ENCODE assay signal across 15 mouse cellular contexts in the genomic region with DNA sequence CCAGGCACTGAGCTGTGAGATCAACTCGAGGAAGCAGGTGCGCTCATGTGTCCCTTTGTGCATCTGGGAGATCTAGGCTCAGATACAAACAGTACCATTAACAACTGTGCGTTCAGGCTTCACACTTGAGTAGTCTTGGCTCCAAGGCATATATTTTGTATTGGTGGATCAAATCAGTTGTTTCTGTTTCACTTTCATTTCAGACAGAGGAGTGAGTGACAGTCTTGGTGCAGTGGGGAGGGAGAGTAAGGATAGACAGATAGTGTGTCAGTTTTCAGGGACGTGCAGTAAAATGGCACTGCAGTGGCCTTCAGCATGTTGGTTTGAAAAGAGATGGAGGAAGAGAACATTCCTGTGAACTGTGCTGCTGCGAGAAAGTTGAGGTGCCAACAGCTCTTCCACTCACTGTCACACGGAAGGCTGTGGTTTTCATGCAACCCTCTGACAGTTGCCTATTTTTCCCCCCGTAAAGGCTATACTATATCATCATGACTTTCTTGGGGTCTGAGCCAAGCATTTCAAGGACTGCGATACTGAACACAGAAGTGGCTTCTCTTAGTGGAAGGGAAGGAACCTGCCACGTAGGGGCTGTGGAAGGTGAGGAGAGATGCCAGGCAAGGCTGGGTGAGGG. TPM values are rescaled to one million over a fixed set of nuclear protein-coding genes. Genes with fewer than 3 reads are reported as not detected.
DNase-seq lines count a peak whose midpoint lies in the region; ATAC-seq and TF ChIP-seq lines count a peak whose summit lies in the region.
"Had no signal": no experiment of that assay in that cellular context is flagged by ENCODE, and none has a peak within 500 bp of the region (broad histone marks: within the 10 kb centered on the region; RNA-seq: fewer than 3 reads in every experiment).

No protein-coding gene starts in this region.

- no peak overlapping the region for H3K4me3 ChIP-seq in midbrain, embryonic 10.5 days
- no peak overlapping the region for H3K4me3 ChIP-seq in midbrain, postnatal 0 days (ENCODE audit: low read depth, low read length)
- no peak overlapping the region for H3K4me3 ChIP-seq in midbrain, embryonic 11.5 days (ENCODE audit: low read depth, low read length)
- H3K4me3 ChIP-seq: hindbrain, embryonic 10.5 days had no signal

- no peaks in the 10 kb centered on the region for H3K9me3 ChIP-seq in midbrain, embryonic 10.5 days (replicated peaks)
- no peaks in the 10 kb centered on the region for H3K9me3 ChIP-seq in midbrain, postnatal 0 days (ENCODE audit: low read length)
- no peaks in the 10 kb centered on the region for H3K9me3 ChIP-seq in midbrain, embryonic 11.5 days (ENCODE audit: control insufficient read depth, low read length)
- H3K9me3 ChIP-seq: hindbrain, embryonic 10.5 days had no signal

- intact Hi-C loops in gastrocnemius, postnatal 14 days (cut with DNase I; ENCODE audit: low total_unique reads), result no loop called here

- H3K36me3 ChIP-seq in midbrain, embryonic 10.5 days, result no peaks in the 10 kb centered on the region
- no peaks in the 10 kb centered on the region for H3K36me3 ChIP-seq in midbrain, postnatal 0 days (ENCODE audit: insufficient read depth, low read length)
- no peaks in the 10 kb centered on the region for H3K36me3 ChIP-seq in midbrain, embryonic 11.5 days (ENCODE audit: control insufficient read depth, insufficient read depth, low read length)
- H3K36me3 ChIP-seq: hindbrain, embryonic 10.5 days had no signal

- no peak for TF ChIP-seq CTCF in midbrain, postnatal 0 days (IDR thresholded peaks at IDR 0.05)

- no peak for ATAC-seq in midbrain, postnatal 0 days (ENCODE audit: low FRiP score)
- ATAC-seq in megakaryocyte progenitor cell, adult 5-6 weeks (replicated peaks; ENCODE audit: poor library complexity), result peak; percentile 58
- ATAC-seq in midbrain, embryonic 11.5 days (ENCODE audit: low FRiP score), result no peak

- 78% methylated on average over 9 of the region's 9 CpGs for WGBS in midbrain, embryonic 10.5 days
- 65% methylated on average over 9 of the region's 9 CpGs for WGBS in midbrain, postnatal 0 days
- WGBS in midbrain, embryonic 11.5 days, result 68% methylated on average over 9 of the region's 9 CpGs

- H3K27me3 ChIP-seq in midbrain, embryonic 10.5 days (ENCODE audit: low read depth, poor library complexity, severe bottlenecking), result peaks cover 22% of the 10 kb centered on the region; the same call in 1 of the 2 replicates
- H3K27me3 ChIP-seq in midbrain, postnatal 0 days (ENCODE audit: insufficient read depth, low read length), result no peaks in the 10 kb centered on the region
- H3K27me3 ChIP-seq in midbrain, embryonic 11.5 days (ENCODE audit: control insufficient read depth, insufficient read depth, low read length), result no peaks in the 10 kb centered on the region

- 0 out of 2 replicates have a peak overlapping the region, but pooled peaks have one; percentile 10 for H3K27ac ChIP-seq in midbrain, embryonic 10.5 days (replicated peaks)
- H3K27ac ChIP-seq in midbrain, postnatal 0 days (ENCODE audit: low read depth, low read length), result no peak overlapping the region
- no peak overlapping the region for H3K27ac ChIP-seq in midbrain, embryonic 11.5 days (ENCODE audit: low read depth, low read length)
- H3K27ac ChIP-seq: hindbrain, embryonic 10.5 days had no signal

- no peak overlapping the region for H3K9ac ChIP-seq in midbrain, postnatal 0 days (replicated peaks; ENCODE audit: low read length, poor library complexity, severe bottlenecking)
- no peak overlapping the region for H3K9ac ChIP-seq in midbrain, embryonic 11.5 days (ENCODE audit: low read length)

- H3K4me2 ChIP-seq in midbrain, postnatal 0 days (ENCODE audit: low read depth, low read length, poor library complexity, severe bottlenecking), result no peak overlapping the region
- H3K4me2 ChIP-seq in midbrain, embryonic 11.5 days, result no peak overlapping the region

- peaks cover 40% of the 10 kb centered on the region for H3K4me1 ChIP-seq in midbrain, embryonic 10.5 days
- no peaks in the 10 kb centered on the region for H3K4me1 ChIP-seq in midbrain, postnatal 0 days (ENCODE audit: insufficient read depth, low read length)
- peaks cover 9% of the 10 kb centered on the region; the same call in 1 of the 2 replicates for H3K4me1 ChIP-seq in midbrain, embryonic 11.5 days (ENCODE audit: control insufficient read depth, insufficient read depth, low read length)

- DNase-seq in midbrain, embryonic 10.5 days (ENCODE audit: low spot score), result no peak
- no peak for DNase-seq in midbrain, postnatal 0 days (ENCODE audit: low spot score)
- peak; percentile 49 for DNase-seq in Muller cell, postnatal 12 days (ENCODE audit: inconsistent ontology term)
- DNase-seq in thymus, postnatal 36 days, result peak; percentile 20 to 25
- no peak for DNase-seq in right cerebral cortex, adult 18-20 months
- DNase-seq in midbrain, embryonic 11.5 days (ENCODE audit: low spot score, missing footprints), result no peak
- no peak for DNase-seq in gastrocnemius, postnatal 14 days
- DNase-seq: cerebellum, adult 8-10 months; kidney, adult 8-10 months; lung, postnatal 36 days had no signal

RNA-seq across cellular contexts. Expression of a gene that starts 11.5 kb away (rescaled TPM):
- polyA plus RNA-seq in midbrain, embryonic 10.5 days (2016; fragmentation: Nextera tagmentation; extraction: Ambion mirVana), result 1.8 and 2.6 TPM in 2 replicates
- total RNA-seq in midbrain, postnatal 0 days (2014; rRNA removed), result 0.44 and 1.1 TPM in 2 replicates
- 1.2 and 3.0 TPM in 2 replicates for polyA plus RNA-seq in midbrain, postnatal 0 days (2015; fragmentation: Nextera tagmentation; extraction: Ambion mirVana)
- 0.27 TPM in 1 of 2 replicates, not detected in the other for total RNA-seq in megakaryocyte progenitor cell, adult 5-6 weeks (2015)
- not detected in 2 replicates for total RNA-seq in megakaryocyte progenitor cell, adult 5-6 weeks (2017)
- polyA plus RNA-seq in midbrain, embryonic 11.5 days (2014; fragmentation: Nextera tagmentation; extraction: Ambion mirVana), result 0.86 and 0.97 TPM in 2 replicates
- 1 to 10 TPM; 1.6 to 3.7 TPM for total RNA-seq in gastrocnemius, postnatal 14 days (2021)

RNA-seq across cellular contexts. Expression of a gene that starts 27.7 kb away (rescaled TPM):
- polyA plus RNA-seq in midbrain, embryonic 10.5 days (2016; fragmentation: Nextera tagmentation; extraction: Ambion mirVana), result not detected in 2 replicates
- total RNA-seq in midbrain, postnatal 0 days (2014; rRNA removed), result not detected in 2 replicates
- polyA plus RNA-seq in midbrain, postnatal 0 days (2015; fragmentation: Nextera tagmentation; extraction: Ambion mirVana), result 0.17 TPM in 1 of 2 replicates, not detected in the other
- not detected in 2 replicates for total RNA-seq in megakaryocyte progenitor cell, adult 5-6 weeks (2015)
- total RNA-seq in megakaryocyte progenitor cell, adult 5-6 weeks (2017), result not detected in 2 replicates
- not detected in 2 replicates for polyA plus RNA-seq in midbrain, embryonic 11.5 days (2014; fragmentation: Nextera tagmentation; extraction: Ambion mirVana)
- total RNA-seq in gastrocnemius, postnatal 14 days (2021), result not detected
- total RNA-seq: liver, adult 2 months had no signal
- polyA plus RNA-seq: brain, embryonic 14.5 days; embryonic facial prominence, embryonic 11.5 days; hindbrain, embryonic 10.5 days; liver, adult 2 months had no signal

Comparison
In these comparisons a context has a peak if more than half of its experiments do, and no peak if none do; other contexts are left out.
1. DNase-seq: peak in Muller cell, postnatal 12 days (single experiment) and thymus, postnatal 36 days (2 of 2); none in midbrain, embryonic 10.5 days (single experiment), midbrain, postnatal 0 days (single experiment), right cerebral cortex, adult 18-20 months (single experiment), midbrain, embryonic 11.5 days (single experiment) and gastrocnemius, postnatal 14 days (single experiment).